Comparison of ENCODE assay signal across 10 mouse cellular contexts in genomic region chr4:45507476-45507875, GRCm38 (mm10). TPM values are rescaled to one million over a fixed set of nuclear protein-coding genes. Genes with fewer than 3 reads are reported as not detected.
A peak's percentile ranks its signal among the peaks of the same experiment; 100 is the strongest.
DNase-seq lines count a peak whose midpoint lies in the region; ATAC-seq and TF ChIP-seq lines count a peak whose summit lies in the region.
"Had no signal": no experiment of that assay in that cellular context is flagged by ENCODE, and none has a peak within 500 bp of the region (broad histone marks: within the 10 kb centered on the region; RNA-seq: fewer than 3 reads in every experiment).

No protein-coding gene starts in this region.

- WGBS in heart, embryonic 11.5 days (ENCODE audit: insufficient replicate concordance): 38% methylated on average over 1 of the region's 1 CpGs
- WGBS in kidney, embryonic 15.5 days: 57% methylated on average over 1 of the region's 1 CpGs
- WGBS in midbrain, postnatal 0 days: 76% methylated on average over 1 of the region's 1 CpGs
- 89% methylated on average over 1 of the region's 1 CpGs for WGBS in midbrain, embryonic 15.5 days
- 76% methylated on average over 1 of the region's 1 CpGs for WGBS in stomach, postnatal 0 days

- TF ChIP-seq CTCF in midbrain, postnatal 0 days (IDR thresholded peaks at IDR 0.05): no peak
- no peak for TF ChIP-seq CTCF in stomach, postnatal 0 days (IDR thresholded peaks at IDR 0.05; ENCODE audit: low read depth)

- intact Hi-C loops in heart, postnatal 14 days (cut with DNase I): no loop called here

- peak overlapping the region; percentile 92 for H3K27ac ChIP-seq in heart, embryonic 11.5 days (ENCODE audit: low read depth, low read length)
- peak overlapping the region; percentile 78 for H3K27ac ChIP-seq in kidney, embryonic 15.5 days
- no peak overlapping the region for H3K27ac ChIP-seq in midbrain, postnatal 0 days (ENCODE audit: low read depth, low read length)
- H3K27ac ChIP-seq in midbrain, embryonic 15.5 days: no peak overlapping the region
- H3K27ac ChIP-seq in stomach, postnatal 0 days (replicated peaks): peak overlapping the region; percentile 81

- no peaks in the 10 kb centered on the region for H3K36me3 ChIP-seq in heart, embryonic 11.5 days (ENCODE audit: control insufficient read depth, insufficient read depth, low read length)
- no peaks in the 10 kb centered on the region for H3K36me3 ChIP-seq in kidney, embryonic 15.5 days
- no peaks in the 10 kb centered on the region for H3K36me3 ChIP-seq in midbrain, postnatal 0 days (ENCODE audit: insufficient read depth, low read length)
- H3K36me3 ChIP-seq in midbrain, embryonic 15.5 days (replicated peaks): no peaks in the 10 kb centered on the region
- no peaks in the 10 kb centered on the region; the same call in 1 of the 2 replicates for H3K36me3 ChIP-seq in stomach, postnatal 0 days (ENCODE audit: control insufficient read depth, insufficient read depth, low read length)

- no peaks in the 10 kb centered on the region for H3K9me3 ChIP-seq in heart, embryonic 11.5 days (replicated peaks; ENCODE audit: control insufficient read depth, low read length)
- no peaks in the 10 kb centered on the region for H3K9me3 ChIP-seq in kidney, embryonic 15.5 days (replicated peaks)
- H3K9me3 ChIP-seq in midbrain, postnatal 0 days (ENCODE audit: low read length): no peaks in the 10 kb centered on the region
- no peaks in the 10 kb centered on the region for H3K9me3 ChIP-seq in midbrain, embryonic 15.5 days
- no peaks in the 10 kb centered on the region for H3K9me3 ChIP-seq in stomach, postnatal 0 days (ENCODE audit: control insufficient read depth, low read length)

- H3K27me3 ChIP-seq in heart, embryonic 11.5 days (ENCODE audit: control insufficient read depth, insufficient read depth, low read length): no peaks in the 10 kb centered on the region
- no peaks in the 10 kb centered on the region for H3K27me3 ChIP-seq in kidney, embryonic 15.5 days
- H3K27me3 ChIP-seq in midbrain, postnatal 0 days (ENCODE audit: insufficient read depth, low read length): no peaks in the 10 kb centered on the region
- no peaks in the 10 kb centered on the region for H3K27me3 ChIP-seq in midbrain, embryonic 15.5 days (replicated peaks)
- no peaks in the 10 kb centered on the region for H3K27me3 ChIP-seq in stomach, postnatal 0 days (ENCODE audit: control insufficient read depth, insufficient read depth, low read length)

- H3K4me2 ChIP-seq in heart, embryonic 11.5 days: peak overlapping the region; percentile 46
- no peak overlapping the region for H3K4me2 ChIP-seq in kidney, embryonic 15.5 days
- no peak overlapping the region for H3K4me2 ChIP-seq in midbrain, postnatal 0 days (ENCODE audit: low read depth, low read length, poor library complexity, severe bottlenecking)
- H3K4me2 ChIP-seq in midbrain, embryonic 15.5 days: no peak overlapping the region
- H3K4me2 ChIP-seq in stomach, postnatal 0 days (replicated peaks; ENCODE audit: low read depth): no peak overlapping the region

- peaks cover 83% of the 10 kb centered on the region for H3K4me1 ChIP-seq in heart, embryonic 11.5 days (ENCODE audit: control insufficient read depth, insufficient read depth, low read length)
- H3K4me1 ChIP-seq in kidney, embryonic 15.5 days: peaks cover 78% of the 10 kb centered on the region
- H3K4me1 ChIP-seq in midbrain, postnatal 0 days (ENCODE audit: insufficient read depth, low read length): 0 out of 2 replicates have a peak, but pooled peaks cover 12% of the 10 kb centered on the region
- H3K4me1 ChIP-seq in midbrain, embryonic 15.5 days: peaks cover 22% of the 10 kb centered on the region
- peaks cover 18% of the 10 kb centered on the region for H3K4me1 ChIP-seq in stomach, postnatal 0 days (replicated peaks; ENCODE audit: control insufficient read depth, insufficient read depth)

- H3K4me3 ChIP-seq in heart, embryonic 11.5 days (ENCODE audit: low read depth, low read length): peak overlapping the region; percentile 5; the same call in 1 of the 2 replicates
- H3K4me3 ChIP-seq in kidney, embryonic 15.5 days (replicated peaks): no peak overlapping the region
- H3K4me3 ChIP-seq in midbrain, postnatal 0 days (ENCODE audit: low read depth, low read length): no peak overlapping the region
- H3K4me3 ChIP-seq in midbrain, embryonic 15.5 days: no peak overlapping the region
- H3K4me3 ChIP-seq in stomach, postnatal 0 days (ENCODE audit: low read depth, low read length): no peak overlapping the region

- no peak for TF ChIP-seq EP300 in stomach, postnatal 0 days (optimal IDR thresholded peaks at IDR 0.05)

- DNase-seq in heart, postnatal 14 days: no peak
- DNase-seq in kidney, postnatal 25 days: no peak
- DNase-seq in midbrain, postnatal 0 days (ENCODE audit: low spot score): no peak
- DNase-seq in stomach, postnatal 0 days (ENCODE audit: low spot score): no peak
- no peak for DNase-seq in yolk sac, embryonic 10.5 days (ENCODE audit: low spot score)
- DNase-seq: cerebellum, adult 9-10 months; kidney, postnatal 10 days had no signal

- peak; percentile 25 for ATAC-seq in heart, embryonic 11.5 days (replicated peaks; ENCODE audit: insufficient number of reproducible peaks, low FRiP score, low TSS enrichment)
- ATAC-seq in kidney, embryonic 15.5 days (replicated peaks; ENCODE audit: low FRiP score): no peak
- no peak for ATAC-seq in midbrain, postnatal 0 days (ENCODE audit: low FRiP score)
- ATAC-seq in midbrain, embryonic 15.5 days (replicated peaks): no peak
- ATAC-seq in stomach, postnatal 0 days (ENCODE audit: low FRiP score, low TSS enrichment): no peak

- peak overlapping the region; percentile 60; the same call in 1 of the 2 replicates for H3K9ac ChIP-seq in heart, embryonic 11.5 days (ENCODE audit: low read depth, low read length)
- H3K9ac ChIP-seq in kidney, embryonic 15.5 days: no peak overlapping the region
- 0 out of 2 replicates have a peak overlapping the region, but pooled peaks have one; percentile 13 for H3K9ac ChIP-seq in midbrain, postnatal 0 days (replicated peaks; ENCODE audit: low read length, poor library complexity, severe bottlenecking)
- no peak overlapping the region for H3K9ac ChIP-seq in midbrain, embryonic 15.5 days
- no peak overlapping the region for H3K9ac ChIP-seq in stomach, postnatal 0 days (ENCODE audit: low read length)

RNA-seq across cellular contexts. Expression of gene Shb, which starts 24.8 kb away (rescaled TPM):
- polyA plus RNA-seq in heart, embryonic 11.5 days (2014; fragmentation: Nextera tagmentation; extraction: Ambion mirVana): 9.2 and 11.1 TPM in 2 replicates
- 10 to 100 TPM; 29.7 to 46.1 TPM for total RNA-seq in heart, postnatal 14 days (2021)
- 3.8 and 4.9 TPM in 2 replicates for polyA plus RNA-seq in kidney, embryonic 15.5 days (2015; fragmentation: Nextera tagmentation; extraction: Ambion mirVana)
- 18.1 and 21.9 TPM in 2 replicates for total RNA-seq in midbrain, postnatal 0 days (2014; rRNA removed)
- polyA plus RNA-seq in midbrain, postnatal 0 days (2015; fragmentation: Nextera tagmentation; extraction: Ambion mirVana): 5.2 and 5.8 TPM in 2 replicates
- polyA plus RNA-seq in midbrain, embryonic 15.5 days (2015; fragmentation: Nextera tagmentation; extraction: Ambion mirVana): 6.3 and 6.7 TPM in 2 replicates
- polyA plus RNA-seq in stomach, postnatal 0 days (2015; fragmentation: Nextera tagmentation; extraction: Ambion mirVana): 5.5 and 6.9 TPM in 2 replicates

Comparison
In these comparisons a context has a peak if more than half of its experiments do, and no peak if none do; other contexts are left out.
1. H3K9ac ChIP-seq: peak in heart, embryonic 11.5 days (single experiment) and midbrain, postnatal 0 days (single experiment); none in kidney, embryonic 15.5 days (single experiment), midbrain, embryonic 15.5 days (single experiment) and stomach, postnatal 0 days (single experiment).
2. H3K27ac ChIP-seq: peak in heart, embryonic 11.5 days (single experiment), kidney, embryonic 15.5 days (single experiment) and stomach, postnatal 0 days (single experiment); none in midbrain, postnatal 0 days (single experiment) and midbrain, embryonic 15.5 days (single experiment).